Mouse (Mus musculus) liver, adult 2 months (tissue): ENCODE data around the gene Sycp3.

Experiments used
- CTCF ChIP-seq: fragments of 200-500 bp; IDR thresholded peaks from 2 replicates; pipeline ENCODE4 v1.5.1; 2011; ENCODE audit warnings: low read depth, low read length, control low read depth
- POLR2A ChIP-seq: fragments of 200-500 bp; IDR thresholded peaks from 2 replicates; pipeline ENCODE4 v1.6.1; 2011; ENCODE audit warnings: low read length, control low read depth; ENCODE audit not compliant: insufficient read depth; ENCODE audit errors: extremely low read depth

DNA sequence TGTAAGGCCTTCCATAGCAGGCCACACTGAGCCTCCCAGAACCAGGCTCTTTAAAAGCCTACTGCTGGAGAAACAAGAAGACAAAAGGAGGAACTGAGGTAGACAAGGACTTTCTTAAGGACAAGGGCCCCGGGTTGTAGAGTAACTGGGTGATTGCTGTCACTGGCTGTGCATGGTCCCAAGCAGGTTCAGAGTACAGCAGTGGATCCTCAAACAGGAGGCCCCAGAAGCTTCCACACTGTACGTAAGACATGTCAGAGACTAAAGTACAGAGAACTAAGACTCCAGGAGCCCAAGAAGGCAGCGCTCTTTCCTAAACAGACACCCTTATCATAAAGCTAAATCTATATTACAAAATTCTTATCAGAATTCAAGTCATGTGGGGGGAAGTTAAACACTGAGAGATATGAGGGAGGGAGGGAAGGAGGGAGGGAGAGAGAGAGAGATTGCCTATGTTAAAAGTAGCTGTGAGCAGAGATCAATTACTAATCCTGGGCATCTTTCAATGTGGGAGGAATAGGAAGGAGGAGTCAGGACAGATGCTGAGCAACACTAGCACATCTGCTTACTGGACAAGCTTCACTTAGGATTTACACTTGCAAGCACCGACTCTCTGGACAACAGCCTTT is 35.7 kb downstream of the Sycp3 start:
- TF ChIP-seq CTCF, result no peak
- no peak for TF ChIP-seq POLR2A
